Mouse (Mus musculus) stomach, postnatal 0 days (tissue): ENCODE measurements around the gene Cyb561d2.

Experiments used
- CTCF ChIP-seq: IDR thresholded peaks from 2 replicates; pipeline ENCODE4 v1.5.1; 2016; ENCODE audit warnings: antibody characterized with exemption, low read depth, mild to moderate bottlenecking, moderate library complexity
- EP300 ChIP-seq: optimal IDR thresholded peaks from 2 replicates; pipeline ENCODE3; 2016; ENCODE audit warnings: antibody characterized with exemption

DNA sequence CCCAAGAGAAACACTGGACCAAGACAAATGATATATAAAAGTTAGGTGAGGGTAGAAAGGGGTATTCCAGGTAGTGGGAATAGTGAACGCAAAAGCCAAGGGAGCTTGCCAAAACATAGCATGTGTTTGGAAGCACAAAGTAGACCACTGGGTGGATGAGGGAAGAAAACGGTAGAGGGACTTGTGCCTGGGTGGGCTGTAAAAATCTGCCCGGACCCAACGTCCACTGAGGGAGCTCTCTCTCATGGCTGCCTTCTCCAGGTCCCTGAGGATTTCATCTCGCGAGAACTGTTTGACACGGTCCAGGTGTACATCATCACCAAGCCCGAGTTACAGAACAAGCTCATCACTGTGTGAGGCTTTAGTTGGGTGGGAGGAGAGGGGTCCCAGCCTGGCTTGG lies 728 bp upstream of the Cyb561d2 start:
- TF ChIP-seq CTCF (no peak), EP300 (no peak)
